Mouse (Mus musculus): ENCODE measurements around the gene Olig2. TPM values are rescaled to one million over a fixed set of nuclear protein-coding genes. Genes with fewer than 3 reads are reported as not detected.

Gene Olig2
- polyA plus RNA-seq, 1 experiment from 2014 or later, result not detected

- Histone ChIP-seq H3K9me3 (ENCODE audit: control insufficient read depth, low read length) (no peaks in the 10 kb centered on the region), H3K27me3 (ENCODE audit: control insufficient read depth, insufficient read depth, low read length) (peaks cover 81% of the 10 kb centered on the region), H3K4me1 (ENCODE audit: control insufficient read depth, insufficient read depth, low read length) (peaks cover 11% of the 10 kb centered on the region), H3K4me2 (ENCODE audit: low read depth, severe bottlenecking) (peak overlapping the region; percentile 84), H3K36me3 (ENCODE audit: control insufficient read depth, insufficient read depth, low read length) (no peaks in the 10 kb centered on the region), H3K9ac (ENCODE audit: low read length) (no peak overlapping the region), H3K27ac (replicated peaks; ENCODE audit: low read depth, low read length) (no peak overlapping the region), H3K4me3 (ENCODE audit: low read depth, low read length) (0 out of 2 replicates have a peak overlapping the region, but pooled peaks have one; percentile 38)
- ATAC-seq (ENCODE audit: insufficient number of reproducible peaks, low FRiP score, low TSS enrichment, low read depth) (no peak), DNase-seq (ENCODE audit: low spot score) (peak; percentile 52)
- WGBS, result under 1% methylated on average over 29 of the region's 29 CpGs
Observed at GRCm38 (mm10) chr16:91270982-91271549, 45.8 kb downstream of the Olig2 start.

GRCm38 (mm10) chr16:91271634-91272033, 46.4 kb downstream of the Olig2 start:
- 2% methylated on average over 20 of the region's 20 CpGs for WGBS
- Histone ChIP-seq H3K27ac (replicated peaks; ENCODE audit: low read depth, low read length) (no peak overlapping the region), H3K36me3 (ENCODE audit: control insufficient read depth, insufficient read depth, low read length) (no peaks in the 10 kb centered on the region), H3K9ac (ENCODE audit: low read length) (no peak overlapping the region), H3K27me3 (ENCODE audit: control insufficient read depth, insufficient read depth, low read length) (peaks cover 75% of the 10 kb centered on the region), H3K9me3 (ENCODE audit: control insufficient read depth, low read length) (no peaks in the 10 kb centered on the region), H3K4me1 (ENCODE audit: control insufficient read depth, insufficient read depth, low read length) (peaks cover 11% of the 10 kb centered on the region), H3K4me2 (ENCODE audit: low read depth, severe bottlenecking) (no peak overlapping the region), H3K4me3 (ENCODE audit: low read depth, low read length) (no peak overlapping the region)
- DNase-seq (ENCODE audit: low spot score) (no peak), ATAC-seq (ENCODE audit: insufficient number of reproducible peaks, low FRiP score, low TSS enrichment, low read depth) (no peak)

Other genes starting within 250 kb of the Olig2 start
- gene Synj1, start 214.1 kb upstream of the Olig2 start, polyA plus RNA-seq (2014; fragmentation: Nextera tagmentation; extraction: Ambion mirVana), result 10.8 and 14.2 TPM in 2 replicates
- gene Paxbp1, start 180.9 kb upstream of the Olig2 start, polyA plus RNA-seq (2014; fragmentation: Nextera tagmentation; extraction: Ambion mirVana), result 89.3 and 97.2 TPM in 2 replicates
- not detected in 2 replicates for gene 4932438H23Rik, start 130.3 kb upstream of the Olig2 start, polyA plus RNA-seq (2014; fragmentation: Nextera tagmentation; extraction: Ambion mirVana)
- gene Olig1, start 44.3 kb downstream of the Olig2 start, polyA plus RNA-seq (2014; fragmentation: Nextera tagmentation; extraction: Ambion mirVana), result 0.13 TPM in 1 of 2 replicates, not detected in the other
- gene Ifnar2, start 147.3 kb downstream of the Olig2 start, polyA plus RNA-seq (2014; fragmentation: Nextera tagmentation; extraction: Ambion mirVana), result 39.2 and 39.3 TPM in 2 replicates
- not detected in 2 replicates for gene Gm21970, start 166.3 kb downstream of the Olig2 start, polyA plus RNA-seq (2014; fragmentation: Nextera tagmentation; extraction: Ambion mirVana)
- gene Il10rb, start 180.7 kb downstream of the Olig2 start, polyA plus RNA-seq (2014; fragmentation: Nextera tagmentation; extraction: Ambion mirVana), result 7.5 and 8.3 TPM in 2 replicates

Measured in limb, embryonic 11.5 days (tissue).